In the genomic region with DNA sequence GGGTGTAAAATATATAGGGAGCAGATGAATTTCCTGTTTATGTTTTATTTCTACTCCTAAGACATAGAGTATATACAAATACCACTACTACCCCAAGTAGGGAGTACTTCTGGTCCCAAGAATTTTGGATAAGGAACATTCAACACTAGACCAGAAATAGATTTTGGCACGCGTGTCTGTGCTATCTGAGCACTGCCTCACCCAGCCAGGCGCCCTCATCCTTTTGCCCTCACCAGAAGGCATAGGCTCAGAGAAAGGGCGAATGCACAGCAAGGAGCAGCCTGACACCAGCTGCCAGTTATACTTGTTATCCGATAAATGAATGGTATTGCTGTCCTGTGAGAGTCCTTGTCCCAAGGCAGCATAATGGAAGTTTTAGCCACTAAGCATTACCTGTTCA, we compare ENCODE assay signal across 19 mouse cellular contexts.
DNase-seq lines count a peak whose midpoint lies in the region; ATAC-seq lines count a peak whose summit lies in the region.
"Had no signal": no experiment of that assay in that cellular context is flagged by ENCODE, and none has a peak within 500 bp of the region (broad histone marks: within the 10 kb centered on the region; RNA-seq: fewer than 3 reads in every experiment).

No protein-coding gene starts in this region.

- intact Hi-C loops in left cerebral cortex, postnatal 14 days (cut with DNase I), result no loop called here
- intact Hi-C loops in left cerebral cortex, postnatal 25 days (cut with DNase I), result no loop called here

- peak; percentile 62 to 79 for DNase-seq in heart, adult 18-20 months
- DNase-seq in heart, embryonic 10.5 days (ENCODE audit: low spot score), result no peak
- DNase-seq in cerebellum, adult 9-10 months, result peak; percentile 87
- peak; percentile 60 for DNase-seq in heart, postnatal 4 days
- DNase-seq in left cerebral cortex, postnatal 14 days (ENCODE audit: low spot score in 2 of 2), result no peak
- no peak for DNase-seq in left cerebral cortex, postnatal 25 days (ENCODE audit: low spot score in 2 of 2)
- DNase-seq: adrenal gland, adult 8-10 months; kidney, adult 2 months; kidney, postnatal 36 days; lung, postnatal 10 days; right cerebral cortex, postnatal 25 days had no signal

- no peak for ATAC-seq in heart, embryonic 13.5 days (ENCODE audit: extremely low read depth, insufficient number of reproducible peaks, low FRiP score, low TSS enrichment)
- ATAC-seq in forebrain, embryonic 16.5 days, result no peak
- ATAC-seq: forebrain, embryonic 15.5 days had no signal

- no peaks in the 10 kb centered on the region for H3K9me3 ChIP-seq in heart, embryonic 10.5 days
- H3K9me3 ChIP-seq in heart, embryonic 13.5 days, result no peaks in the 10 kb centered on the region
- H3K9me3 ChIP-seq in forebrain, embryonic 16.5 days (ENCODE audit: control insufficient read depth, low read length), result no peaks in the 10 kb centered on the region
- H3K9me3 ChIP-seq: embryonic facial prominence, embryonic 10.5 days; forebrain, embryonic 15.5 days; G1E; neural tube, embryonic 12.5 days had no signal

- no peaks in the 10 kb centered on the region for H3K27me3 ChIP-seq in heart, embryonic 10.5 days (ENCODE audit: insufficient read depth, poor library complexity, severe bottlenecking)
- no peaks in the 10 kb centered on the region for H3K27me3 ChIP-seq in heart, embryonic 13.5 days (replicated peaks)
- H3K27me3 ChIP-seq in forebrain, embryonic 16.5 days (replicated peaks; ENCODE audit: control insufficient read depth, insufficient read depth, low read length), result no peaks in the 10 kb centered on the region
- H3K27me3 ChIP-seq: forebrain, embryonic 15.5 days; neural tube, embryonic 12.5 days had no signal

- no peak overlapping the region for H3K4me2 ChIP-seq in heart, embryonic 13.5 days
- H3K4me2 ChIP-seq in forebrain, embryonic 16.5 days (ENCODE audit: low read length), result no peak overlapping the region
- H3K4me2 ChIP-seq: forebrain, embryonic 15.5 days; neural tube, embryonic 12.5 days had no signal

- no peak overlapping the region for H3K9ac ChIP-seq in heart, embryonic 13.5 days
- H3K9ac ChIP-seq in forebrain, embryonic 16.5 days (replicated peaks; ENCODE audit: low read depth, low read length), result no peak overlapping the region
- H3K9ac ChIP-seq: forebrain, embryonic 15.5 days; liver, embryonic 14.5 days; neural tube, embryonic 12.5 days had no signal

- 75% methylated on average over 5 of the region's 5 CpGs for WGBS in heart, embryonic 10.5 days
- WGBS in heart, embryonic 13.5 days, result 52% methylated on average over 5 of the region's 5 CpGs
- 96% methylated on average over 5 of the region's 5 CpGs for WGBS in forebrain, embryonic 16.5 days

- H3K27ac ChIP-seq in heart, embryonic 10.5 days, result no peak overlapping the region
- peak overlapping the region; percentile 61 for H3K27ac ChIP-seq in heart, embryonic 13.5 days (replicated peaks)
- H3K27ac ChIP-seq in forebrain, embryonic 16.5 days (ENCODE audit: low read length), result no peak overlapping the region
- H3K27ac ChIP-seq: embryonic facial prominence, embryonic 10.5 days; forebrain, embryonic 15.5 days; liver, embryonic 14.5 days; neural tube, embryonic 12.5 days had no signal

- H3K36me3 ChIP-seq in heart, embryonic 10.5 days, result 0 out of 2 replicates have a peak, but pooled peaks cover 2% of the 10 kb centered on the region
- peaks cover 7% of the 10 kb centered on the region for H3K36me3 ChIP-seq in heart, embryonic 13.5 days
- no peaks in the 10 kb centered on the region for H3K36me3 ChIP-seq in forebrain, embryonic 16.5 days (ENCODE audit: control insufficient read depth, insufficient read depth)
- H3K36me3 ChIP-seq: embryonic facial prominence, embryonic 10.5 days; forebrain, embryonic 15.5 days; neural tube, embryonic 12.5 days had no signal

- no peak overlapping the region for H3K4me3 ChIP-seq in heart, embryonic 10.5 days
- H3K4me3 ChIP-seq in heart, embryonic 13.5 days, result no peak overlapping the region
- no peak overlapping the region for H3K4me3 ChIP-seq in forebrain, embryonic 16.5 days (replicated peaks; ENCODE audit: low read length)
- H3K4me3 ChIP-seq: embryonic facial prominence, embryonic 10.5 days; erythroblast, embryonic 14.5 days; forebrain, embryonic 15.5 days; neural tube, embryonic 12.5 days had no signal

- H3K4me1 ChIP-seq in heart, embryonic 10.5 days, result no peaks in the 10 kb centered on the region
- H3K4me1 ChIP-seq in heart, embryonic 13.5 days, result peaks cover 17% of the 10 kb centered on the region
- H3K4me1 ChIP-seq in forebrain, embryonic 16.5 days (replicated peaks; ENCODE audit: control insufficient read depth, insufficient read depth, low read length), result no peaks in the 10 kb centered on the region
- H3K4me1 ChIP-seq: embryonic facial prominence, embryonic 10.5 days; forebrain, embryonic 15.5 days; neural tube, embryonic 12.5 days had no signal

Comparison
In these comparisons a context has a peak if more than half of its experiments do, and no peak if none do; other contexts are left out.
1. DNase-seq: peak in heart, adult 18-20 months (2 of 2), cerebellum, adult 9-10 months (single experiment) and heart, postnatal 4 days (single experiment); none in heart, embryonic 10.5 days (single experiment), left cerebral cortex, postnatal 14 days (0 of 2) and left cerebral cortex, postnatal 25 days (0 of 2).